Mouse (Mus musculus): ENCODE data around the gene 4933411K16Rik.

4933411K16Rik gene

DNA sequence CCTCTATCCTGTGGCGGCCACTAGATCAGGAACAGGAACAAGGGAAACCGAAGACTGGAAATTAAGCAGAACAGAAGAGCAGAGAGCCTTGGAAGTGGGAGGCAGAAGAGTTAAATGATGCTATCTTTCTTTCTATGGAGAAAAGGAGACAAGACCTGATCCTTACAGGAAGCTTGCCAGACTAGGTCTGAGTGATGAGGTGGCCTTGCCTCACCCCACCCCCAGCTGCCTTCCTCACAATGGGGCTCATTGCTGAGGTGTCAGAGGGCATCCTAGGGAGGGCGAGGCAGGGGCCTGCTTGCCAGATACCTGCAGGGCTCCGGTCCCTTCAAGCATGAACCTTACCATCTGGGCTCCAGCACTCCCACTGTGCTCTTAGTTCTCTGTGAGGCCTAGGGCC is at the start of gene 4933411K16Rik:
Gene 4933411K16Rik (plus strand): TSS at position 301 of the 400 bp plus-strand sequence.
- DNase-seq (ENCODE audit: low spot score), result no peak

DNA sequence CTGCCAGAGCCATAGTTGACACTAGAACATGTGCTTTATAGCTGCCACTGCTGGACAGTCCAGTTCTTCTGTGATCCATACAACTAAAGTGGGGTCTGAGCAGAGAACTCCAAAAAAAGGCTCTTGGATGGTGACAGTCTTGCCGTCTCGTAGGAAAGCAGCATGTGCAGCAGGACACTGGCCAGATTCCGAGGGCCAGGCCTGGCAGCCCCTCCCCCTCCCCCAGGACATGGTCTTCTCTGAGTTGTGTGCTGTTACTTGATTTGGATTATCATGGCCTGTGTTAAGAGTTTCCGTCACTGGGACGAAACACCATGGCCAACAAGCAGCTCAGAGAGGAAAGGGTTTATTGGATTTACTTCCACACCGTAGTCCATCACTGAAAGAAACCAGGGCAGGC is 47.8 kb upstream of the 4933411K16Rik start:
- DNase-seq (ENCODE audit: low spot score), result no peak

DNA sequence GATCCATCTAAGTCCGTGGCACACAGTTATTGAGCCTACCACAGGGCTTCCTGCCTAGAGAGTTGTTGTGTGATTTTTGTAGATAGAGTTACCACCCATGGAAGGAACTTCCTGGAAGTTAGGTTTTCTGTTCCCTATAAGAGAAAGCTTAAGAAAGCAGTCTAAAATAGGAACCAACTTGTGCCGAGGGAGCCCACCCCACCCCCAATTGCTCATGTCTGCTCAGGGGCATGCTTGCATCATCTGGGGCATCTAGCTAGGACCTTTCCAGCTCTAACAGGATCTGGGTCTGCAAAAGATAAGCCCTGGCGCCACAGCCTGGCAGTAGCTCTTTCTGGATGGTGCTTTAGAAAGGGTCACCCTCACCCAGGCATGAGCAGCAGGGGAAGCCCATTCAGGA is 46.4 kb upstream of the 4933411K16Rik start:
- DNase-seq (ENCODE audit: low spot score), result no peak

DNA sequence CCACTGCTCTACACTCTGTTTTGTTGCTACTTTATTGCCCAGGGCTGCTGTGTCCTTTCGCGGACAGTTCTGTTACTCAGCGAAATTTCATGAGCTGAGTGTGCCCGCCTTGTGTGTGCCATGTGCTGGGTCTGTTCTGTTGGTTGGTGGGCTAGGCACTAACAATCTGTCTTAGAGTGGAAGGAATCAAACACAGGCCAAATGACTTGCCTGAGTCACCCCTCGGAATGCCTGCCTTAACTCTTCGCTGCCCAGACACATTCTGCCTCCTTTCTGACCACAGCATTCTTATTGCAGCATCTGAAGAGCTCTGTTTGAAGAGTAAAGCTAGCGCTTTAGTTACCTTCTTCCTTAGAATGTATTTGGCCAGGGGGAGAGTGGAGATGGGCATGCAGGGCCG is 45.5 kb upstream of the 4933411K16Rik start:
- DNase-seq (ENCODE audit: low spot score), result no peak

DNA sequence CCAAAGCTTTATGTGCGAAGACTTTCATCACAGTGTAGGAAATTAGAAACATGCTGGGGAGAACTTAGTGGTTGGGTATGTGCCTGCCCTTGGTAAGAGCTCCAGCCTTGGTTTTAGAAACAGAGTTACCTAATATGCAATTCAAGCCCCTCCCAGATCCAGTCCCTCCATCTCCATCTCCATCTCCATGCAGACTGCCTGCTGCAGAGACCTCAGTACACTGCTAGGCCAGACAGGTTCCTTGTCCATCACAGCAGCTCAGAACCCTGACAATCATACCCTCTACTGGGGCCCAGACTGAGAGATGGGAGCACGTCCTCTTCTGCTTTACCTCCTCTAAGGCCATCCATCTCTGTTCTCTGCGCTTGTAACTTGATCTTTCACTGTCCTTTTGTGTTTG is 43.5 kb upstream of the 4933411K16Rik start:
- no peak for DNase-seq (ENCODE audit: low spot score)

DNA sequence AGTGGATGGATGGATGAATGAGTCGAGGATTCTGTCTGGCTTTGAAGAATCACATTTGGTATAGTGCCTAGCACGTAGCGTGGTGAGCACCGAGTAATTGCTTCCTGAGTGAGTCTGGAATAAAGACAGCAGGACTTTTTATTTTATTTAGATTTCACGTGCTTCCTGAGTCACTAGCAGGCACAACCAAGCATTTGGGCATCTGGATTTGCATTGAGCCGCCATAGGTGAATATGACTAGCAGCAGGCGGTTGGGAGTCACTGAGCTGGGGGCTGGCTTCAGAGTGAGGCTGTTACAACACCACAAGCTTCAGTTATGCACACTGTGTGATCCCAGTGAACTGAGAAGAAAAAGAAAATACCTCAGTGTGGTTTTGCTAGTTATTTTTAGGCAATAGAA is 43.0 kb upstream of the 4933411K16Rik start:
- peak; percentile 42 for DNase-seq (ENCODE audit: low spot score)

DNA sequence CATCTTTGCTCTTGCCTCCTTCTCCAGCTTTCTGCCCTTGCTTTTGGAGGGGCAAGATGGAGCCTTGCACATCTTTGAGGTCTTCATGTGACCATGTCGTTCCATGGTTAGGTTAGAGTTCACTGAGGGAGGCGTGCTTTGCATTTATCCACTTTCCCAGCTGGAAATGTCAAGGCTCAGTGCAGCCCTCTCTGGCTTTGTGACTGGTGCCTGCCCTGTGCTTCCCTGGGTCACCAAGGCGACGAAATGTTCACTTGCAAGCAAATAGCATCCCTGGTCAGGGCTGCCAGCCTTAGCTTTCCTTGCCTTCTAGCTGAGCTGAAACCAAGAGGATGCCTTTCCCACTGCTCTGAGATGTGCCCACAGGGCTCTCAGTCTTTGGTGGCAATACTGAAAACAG is 41.6 kb upstream of the 4933411K16Rik start:
- DNase-seq (ENCODE audit: low spot score), result no peak

DNA sequence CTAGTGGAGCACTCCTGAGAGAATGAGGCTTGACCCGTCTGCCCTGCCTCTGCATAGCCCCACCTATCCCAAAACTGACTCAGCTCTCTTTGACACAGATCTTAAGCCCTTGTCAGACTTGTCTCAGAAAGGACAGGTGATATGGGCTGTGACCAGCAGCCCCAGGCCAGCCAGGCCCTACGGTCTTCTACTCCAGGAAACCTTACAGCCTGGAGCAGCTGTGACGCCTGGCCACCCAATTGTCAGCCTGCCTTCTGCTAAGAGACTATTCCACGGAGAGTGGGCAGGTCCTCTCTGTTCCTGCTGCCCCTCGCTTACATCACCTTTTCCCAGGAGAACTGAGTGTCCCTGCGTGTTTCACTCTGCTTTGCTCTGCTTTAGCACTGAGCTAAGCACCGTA is 40.9 kb upstream of the 4933411K16Rik start:
- no peak for DNase-seq (ENCODE audit: low spot score)

DNA sequence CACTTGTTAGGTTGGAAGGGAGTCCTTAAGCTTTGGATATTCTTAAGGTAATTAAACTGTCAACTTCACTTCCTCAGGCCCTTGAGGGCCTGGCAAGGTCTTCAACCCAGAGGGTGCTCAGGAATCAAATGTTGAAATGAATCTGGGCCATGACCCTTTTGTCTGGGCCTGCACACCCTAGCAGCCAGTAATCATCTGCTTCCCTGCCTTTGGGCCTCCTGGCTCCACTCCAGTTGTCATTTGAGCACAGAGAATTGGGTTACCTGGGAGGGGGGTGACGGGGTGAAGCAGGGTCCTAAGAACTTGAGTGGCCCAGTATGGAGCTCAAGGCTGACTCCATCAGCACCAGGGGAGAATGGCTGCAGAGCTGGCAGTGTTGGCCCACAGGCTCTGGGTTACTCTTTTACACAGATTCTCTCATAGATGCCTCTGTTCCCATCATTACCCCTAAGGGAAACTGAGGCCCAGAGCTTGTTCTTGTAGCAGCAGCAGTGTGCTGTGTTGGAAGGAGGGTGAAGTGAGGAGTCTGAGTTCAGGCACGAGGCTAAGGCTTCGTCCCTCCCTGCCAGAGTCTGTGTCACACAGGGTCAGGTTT is 37.7 kb upstream of the 4933411K16Rik start:
- no peak for DNase-seq (ENCODE audit: low spot score)

DNA sequence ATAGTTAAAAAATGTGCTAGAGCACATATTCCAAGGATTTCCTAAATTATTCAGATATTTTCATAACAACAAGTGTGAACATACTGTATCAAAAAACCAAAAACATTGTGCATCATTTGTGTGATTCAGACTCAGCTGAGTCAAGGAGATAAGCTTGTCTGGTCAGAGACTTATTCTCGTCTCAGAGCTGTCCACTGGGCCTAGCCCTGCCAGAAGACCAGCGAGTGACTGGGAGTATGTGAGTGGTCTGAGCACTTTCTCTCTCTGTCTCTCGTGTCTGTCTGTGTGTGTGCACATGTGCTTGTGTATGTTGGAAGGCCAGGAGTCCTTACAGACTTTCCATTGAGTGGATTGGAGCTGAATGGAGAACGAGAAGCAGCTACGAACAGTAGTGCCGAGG is 37.0 kb upstream of the 4933411K16Rik start:
- no peak for DNase-seq (ENCODE audit: low spot score)

DNA sequence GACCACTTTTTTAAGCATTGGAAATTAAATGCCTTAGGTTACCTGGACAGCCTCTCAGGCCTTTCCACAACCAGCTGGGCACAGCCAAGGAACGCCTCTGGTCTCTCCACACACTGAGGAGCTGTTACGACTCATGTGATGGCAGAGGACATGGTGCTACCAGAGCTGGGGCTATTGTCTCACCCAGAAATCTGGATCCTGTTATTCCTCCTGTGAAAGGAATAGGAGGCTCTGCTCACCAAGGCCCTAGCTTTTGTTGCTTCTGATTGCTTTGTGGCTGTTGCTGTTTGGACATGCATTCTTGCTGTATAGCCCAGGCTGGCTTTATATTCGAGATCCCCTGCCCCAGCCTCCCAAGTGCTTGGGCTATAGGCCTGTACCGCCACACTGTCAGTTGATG is 35.8 kb upstream of the 4933411K16Rik start:
- DNase-seq (ENCODE audit: low spot score), result no peak

DNA sequence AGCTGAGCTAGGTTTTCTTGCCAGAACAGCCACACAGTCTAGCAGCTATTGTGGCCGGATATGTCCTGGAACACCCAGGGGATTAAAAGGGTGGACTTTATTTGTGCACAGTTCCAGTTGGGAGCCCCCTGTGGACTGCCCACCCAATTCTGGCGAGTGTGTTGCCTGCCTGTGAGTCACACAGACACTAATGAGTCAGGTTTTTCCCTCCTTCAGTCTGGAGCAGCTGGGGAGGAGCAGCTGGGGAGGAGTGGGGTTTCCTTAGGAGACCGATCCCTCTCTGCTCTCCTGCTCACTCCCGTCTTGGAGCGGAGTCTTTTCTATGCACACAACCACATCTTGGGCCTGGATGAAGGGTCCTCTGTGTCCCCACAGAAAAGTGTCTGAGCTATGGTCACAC is 35.2 kb upstream of the 4933411K16Rik start:
- peak; percentile 38 for DNase-seq (ENCODE audit: low spot score)

DNA sequence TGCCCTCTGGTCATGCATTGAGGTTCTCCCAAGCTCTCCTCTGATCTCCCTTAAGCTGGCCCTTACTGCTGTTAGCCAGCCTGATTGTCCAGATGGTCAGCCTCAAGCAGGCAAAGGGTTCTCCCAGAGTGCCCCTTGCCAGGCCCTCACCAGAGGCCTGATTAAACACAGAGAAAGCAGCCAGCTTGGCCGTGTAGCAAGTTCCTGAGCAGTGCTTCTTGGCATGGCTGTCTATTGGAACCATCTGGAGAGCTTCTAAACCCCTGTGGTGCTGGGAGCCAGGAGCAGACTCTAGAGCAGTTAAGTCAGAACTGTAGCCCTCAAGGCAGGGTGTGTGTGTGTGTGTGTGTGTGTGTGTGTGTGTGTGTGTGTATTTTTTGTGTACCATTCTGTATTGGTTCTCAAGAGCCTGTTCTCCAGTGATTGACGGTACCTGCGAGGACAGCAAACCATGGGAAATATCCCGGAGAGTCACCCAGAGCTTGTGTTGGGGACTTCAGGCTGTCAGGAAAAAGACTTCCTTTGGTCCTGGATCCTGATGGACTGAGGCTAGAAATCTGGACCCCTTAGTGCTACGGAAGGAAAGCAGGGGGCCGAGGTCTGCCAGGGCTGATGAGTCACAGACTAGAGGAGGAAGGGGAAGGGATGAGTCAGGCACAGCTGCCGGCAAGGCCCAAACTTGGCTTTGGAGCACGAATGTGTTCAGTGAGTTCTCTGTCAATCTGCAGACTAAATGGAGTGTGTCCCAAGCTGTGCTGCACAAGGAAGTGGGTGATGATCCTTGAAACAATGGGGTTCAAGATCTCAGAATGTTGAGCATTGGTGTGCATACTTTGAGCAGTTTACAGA is 34.4 kb upstream of the 4933411K16Rik start:
- peak; percentile 79 for DNase-seq (ENCODE audit: low spot score)

DNA sequence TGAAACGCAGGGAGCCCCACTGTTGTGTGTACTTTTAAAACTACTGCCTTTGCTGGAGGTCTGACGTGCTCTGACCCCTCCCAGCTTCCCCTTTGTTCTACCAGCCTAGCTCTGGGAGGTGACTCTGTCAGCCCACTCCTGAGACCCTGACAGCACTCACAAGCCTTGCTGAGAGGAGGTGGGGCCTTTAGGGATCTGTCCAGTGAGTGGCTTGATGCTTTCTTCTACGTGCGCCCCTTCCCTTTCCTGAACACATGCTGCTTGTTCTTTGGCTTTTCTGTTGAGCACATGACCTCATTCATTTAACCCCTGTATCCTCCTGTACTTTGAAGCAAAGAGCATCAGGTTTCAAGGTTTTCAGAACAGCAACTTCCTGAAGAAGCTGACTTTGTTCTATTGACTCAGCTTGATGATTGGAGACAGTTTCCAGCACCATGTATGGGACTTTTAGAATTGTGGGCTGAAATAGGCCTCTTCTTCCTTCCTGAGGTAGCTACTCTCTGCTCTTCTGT is 33.0 kb upstream of the 4933411K16Rik start:
- DNase-seq (ENCODE audit: low spot score), result no peak

DNA sequence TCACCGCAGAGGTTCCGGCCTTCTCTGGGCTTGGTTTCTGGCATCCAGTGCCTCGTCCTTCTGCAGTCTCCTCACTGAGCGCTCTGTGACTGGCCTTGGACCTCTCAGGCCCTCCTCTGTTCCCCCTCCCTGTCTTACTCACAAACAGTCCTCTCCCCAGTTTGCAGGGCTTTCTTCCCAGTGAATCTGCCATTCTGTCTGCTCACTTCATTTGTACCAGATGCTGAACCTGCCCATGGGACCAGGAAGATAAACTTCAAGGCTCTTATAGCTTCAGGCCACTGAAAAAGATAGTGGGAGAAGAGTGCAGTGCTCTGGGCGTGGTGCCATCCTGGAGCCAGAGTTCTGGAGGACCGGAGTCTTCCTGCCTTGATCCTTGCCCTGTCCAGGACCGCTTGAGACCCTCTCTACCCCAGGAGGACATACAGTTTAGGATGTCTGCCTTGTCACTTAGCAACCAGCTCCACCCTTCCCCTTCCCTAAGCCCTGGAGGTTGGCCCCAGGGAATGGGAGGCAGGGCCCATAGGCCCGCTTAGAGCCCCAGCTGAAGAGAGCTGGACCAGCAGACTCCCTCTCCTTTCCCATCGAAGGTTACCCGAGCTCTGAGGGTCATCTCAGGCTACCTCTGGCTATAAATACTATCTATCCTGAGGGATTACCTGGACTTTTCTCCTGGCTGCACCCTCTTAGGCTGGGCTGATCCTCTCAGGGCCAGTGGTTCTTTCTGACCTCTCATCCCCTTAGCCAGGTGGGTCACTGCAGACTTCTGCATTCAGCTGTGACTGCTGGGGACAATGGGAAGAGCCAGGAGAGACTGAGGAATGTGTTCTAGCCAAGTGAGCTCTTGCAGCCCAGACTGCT is 30.1 kb upstream of the 4933411K16Rik start:
- DNase-seq (ENCODE audit: low spot score), result peak; percentile 28

DNA sequence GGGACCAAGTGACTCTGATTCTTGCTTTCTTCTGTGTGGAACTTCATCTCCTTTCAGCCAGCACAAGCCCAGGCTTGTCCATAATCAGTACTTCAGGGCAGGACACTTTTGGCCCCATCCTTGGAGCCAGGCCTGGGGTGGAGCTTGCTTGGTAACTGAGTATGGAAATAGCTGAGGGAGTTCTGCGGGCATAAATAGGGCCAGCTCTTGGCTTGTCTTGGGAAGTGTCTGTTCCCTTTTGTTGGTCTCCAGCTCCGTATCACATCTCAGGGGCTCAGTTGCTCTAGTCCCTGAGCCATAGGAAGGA is 29.6 kb upstream of the 4933411K16Rik start:
- DNase-seq (ENCODE audit: low spot score), result no peak

DNA sequence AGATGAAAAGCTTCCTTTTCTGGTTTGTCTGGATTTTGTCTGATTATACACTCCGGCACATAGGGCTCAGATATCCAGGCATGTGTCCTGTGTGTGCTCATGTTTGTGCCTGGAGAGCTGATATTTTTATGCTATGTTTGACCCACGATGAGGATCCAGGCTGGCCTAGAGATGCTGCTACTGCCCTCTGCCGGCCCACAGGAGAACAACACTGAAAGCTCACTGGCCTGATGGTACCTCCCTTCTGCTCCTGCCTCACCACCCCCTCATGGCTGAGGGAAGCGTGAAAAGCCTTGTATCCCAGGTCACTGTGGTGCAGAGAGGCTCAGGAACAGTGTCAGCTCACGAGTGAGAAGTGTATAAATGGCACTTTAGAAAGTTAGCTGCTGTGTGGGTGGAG is 25.9 kb upstream of the 4933411K16Rik start:
- DNase-seq (ENCODE audit: low spot score), result peak; percentile 79

DNA sequence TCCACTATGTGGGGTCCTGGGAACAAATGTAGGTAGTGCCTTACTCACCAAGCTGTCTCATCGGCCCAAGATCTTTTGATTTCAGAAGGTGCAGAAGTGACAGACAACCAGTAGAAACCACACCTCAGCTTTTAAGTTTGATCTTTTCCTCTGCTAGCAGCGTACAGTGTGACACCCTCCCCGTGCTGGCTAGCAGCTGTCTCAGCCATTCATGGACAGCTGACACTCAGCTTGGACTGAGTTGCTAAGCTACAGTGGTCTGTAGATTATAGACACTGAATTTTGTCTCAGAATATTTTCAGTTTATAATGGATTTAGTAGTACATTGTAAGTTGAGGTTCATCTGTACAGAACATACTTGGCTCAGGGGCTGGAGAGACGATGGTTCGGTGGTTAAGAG is 20.9 kb upstream of the 4933411K16Rik start:
- DNase-seq (ENCODE audit: low spot score), result no peak

DNA sequence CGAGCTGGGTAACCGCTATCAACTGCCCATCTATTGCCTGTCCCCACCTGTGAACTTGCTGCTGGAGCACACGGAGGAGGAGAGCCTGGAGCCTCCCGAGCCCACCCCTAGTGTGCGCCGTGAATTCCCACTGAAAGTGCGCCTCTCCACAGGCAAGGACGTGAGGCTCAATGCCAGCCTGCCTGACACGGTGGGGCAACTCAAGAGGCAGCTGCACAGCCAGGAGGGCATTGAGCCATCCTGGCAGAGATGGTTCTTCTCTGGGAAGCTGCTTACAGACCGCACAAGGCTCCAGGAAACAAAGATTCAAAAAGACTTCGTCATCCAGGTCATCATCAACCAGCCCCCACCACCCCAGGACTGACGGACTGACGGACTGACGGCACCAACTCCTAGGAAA is 18.4 kb upstream of the 4933411K16Rik start:
- DNase-seq (ENCODE audit: low spot score), result no peak

DNA sequence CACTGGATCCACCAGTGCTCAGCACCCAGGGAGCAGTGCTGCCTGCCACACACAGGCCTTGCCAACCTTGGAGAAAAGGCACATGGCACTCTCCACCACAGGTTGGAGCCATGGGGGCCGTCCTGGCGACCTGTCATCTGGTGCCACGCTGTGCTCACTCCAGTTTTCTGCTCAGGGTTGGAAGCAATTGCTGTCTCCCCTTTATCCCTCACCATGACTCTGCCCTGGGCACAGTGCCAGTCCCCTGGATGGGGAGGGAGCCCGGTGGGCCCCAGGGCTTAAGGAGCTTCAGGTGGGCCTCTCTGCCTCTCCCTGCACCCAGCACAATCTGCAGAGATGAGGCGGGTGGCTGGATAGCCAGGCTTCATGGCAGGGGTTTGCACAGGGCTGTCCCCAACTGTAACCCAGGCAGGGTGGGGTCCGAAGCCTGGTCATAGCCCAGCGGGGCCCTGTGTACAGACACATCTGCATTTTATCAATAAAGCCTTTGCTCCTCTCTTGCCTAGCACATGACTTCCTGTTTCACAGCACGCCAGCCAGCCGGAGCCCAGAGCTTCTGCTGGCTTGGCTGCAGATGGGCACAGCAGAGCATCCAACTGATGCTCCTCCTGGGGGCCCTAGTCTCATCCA is 17.8 kb upstream of the 4933411K16Rik start:
- DNase-seq (ENCODE audit: low spot score), result peak; percentile 56

DNA sequence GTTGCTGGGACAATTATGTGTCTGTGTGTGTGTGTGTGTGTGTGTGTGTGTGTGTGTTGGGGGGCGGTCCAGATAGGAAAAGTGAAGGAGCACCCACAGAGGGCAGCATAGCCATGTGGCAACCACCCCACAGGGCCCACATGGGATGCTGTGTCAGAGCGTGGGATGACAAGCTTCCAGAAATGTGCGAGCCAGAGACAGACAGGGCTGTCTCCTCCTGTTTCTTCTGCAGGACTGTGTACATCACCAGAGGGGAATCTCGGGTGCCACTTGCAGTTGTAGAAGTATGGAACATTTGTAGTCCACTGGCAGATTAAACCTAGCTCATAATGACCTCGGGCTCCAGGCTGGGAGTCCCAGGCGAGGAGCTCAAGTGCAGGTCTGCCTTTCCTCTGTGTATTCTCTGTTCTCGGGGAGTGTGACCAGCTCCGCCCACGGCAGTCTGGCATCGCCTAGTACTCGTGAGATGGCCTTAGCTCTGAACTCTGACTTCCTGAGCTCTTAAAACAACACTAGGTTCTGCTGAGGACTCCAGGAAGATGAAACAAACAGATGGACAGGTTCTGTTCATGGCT is 17.1 kb upstream of the 4933411K16Rik start:
- peak; percentile 50 for DNase-seq (ENCODE audit: low spot score)

All from MN1 (cell line).